Mouse (Mus musculus) ES-E14 (cell line): ENCODE data around the gene Mob2.

Source experiments
- MAFK ChIP-seq: IDR thresholded peaks from 2 replicates; pipeline ENCODE4 v1.6.1; 2014; ENCODE audit warnings: mild to moderate bottlenecking, low read depth, low read length, inconsistent platforms; ENCODE audit not compliant: insufficient read depth
- ZC3H11A ChIP-seq: IDR thresholded peaks from 2 replicates; pipeline ENCODE4 v1.6.1; 2012; ENCODE audit warnings: low read depth, mild to moderate bottlenecking, inconsistent platforms, low read length, borderline replicate concordance
- ZNF384 ChIP-seq: IDR thresholded peaks from 2 replicates; pipeline ENCODE4 v1.6.1; 2012; ENCODE audit warnings: low read depth, low read length, inconsistent platforms

DNA sequence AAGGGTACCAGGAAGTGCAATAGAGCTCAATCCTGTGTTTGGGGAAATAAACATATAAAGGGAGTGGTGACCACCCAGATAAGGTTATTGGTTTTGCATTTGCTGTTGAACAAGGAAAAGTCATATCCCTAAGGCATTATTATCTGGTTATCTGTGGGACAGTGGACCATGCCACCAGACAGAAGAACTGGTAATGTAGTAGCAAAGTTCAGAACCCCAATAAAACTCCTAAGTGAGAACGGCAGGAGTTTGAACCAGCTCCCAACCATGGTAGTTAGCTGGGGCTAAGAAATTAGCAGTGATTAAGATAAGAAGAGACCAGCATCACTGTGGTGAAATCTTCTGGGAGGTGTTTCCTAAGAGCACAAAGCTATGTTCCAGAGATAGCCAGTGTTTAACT lies 14.9 kb downstream of the Mob2 start:
- TF ChIP-seq MAFK (no peak), ZNF384 (no peak), ZC3H11A (no peak)
